Mouse (Mus musculus) urinary bladder, postnatal 25 days (tissue): ENCODE data around the gene Slc35e3.

ENCODE experiments used
- DNase-seq: peaks from one replicate; pipeline ENCODE4 v3.0.0; 2022; ENCODE audit warnings: low spot score

The Slc35e3 gene

GRCm38 (mm10) chr10:117683734-117684037, 62.5 kb downstream of the Slc35e3 start:
- no peak for DNase-seq
